Mouse (Mus musculus) embryonic facial prominence, embryonic 10.5 days (tissue): ENCODE data around the gene Syn3. TPM values are rescaled to one million over a fixed set of nuclear protein-coding genes. Genes with fewer than 3 reads are reported as not detected.
A peak's percentile ranks its signal among the peaks of the same experiment; 100 is the strongest.

ENCODE experiments used
- DNase-seq: peaks from one replicate; pipeline ENCODE4 v3.0.0-alpha.2; 2017; ENCODE audit warnings: low spot score
- H3K27ac ChIP-seq: fragments of 300-500 bp; sonication (generic); replicated peaks from 2 replicates; pipeline ENCODE4 v1.5.1; 2016; ENCODE audit warnings: mild to moderate bottlenecking
- H3K27me3 ChIP-seq: fragments of 300-500 bp; sonication (generic); replicated peaks from 2 replicates; pipeline ENCODE4 v1.6.1; 2016; ENCODE audit warnings: low read depth, mild to moderate bottlenecking; ENCODE audit not compliant: poor library complexity, severe bottlenecking
- H3K36me3 ChIP-seq: fragments of 300-500 bp; sonication (generic); replicated peaks from 2 replicates; pipeline ENCODE4 v1.6.1; 2016; ENCODE audit warnings: mild to moderate bottlenecking, moderate library complexity
- H3K4me1 ChIP-seq: fragments of 300-500 bp; sonication (generic); 2 replicates; pipeline ENCODE4 v1.6.1; 2016
- H3K4me3 ChIP-seq: fragments of 300-500 bp; sonication (generic); 2 replicates; pipeline ENCODE4 v1.5.1; 2016; ENCODE audit warnings: mild to moderate bottlenecking, moderate library complexity
- H3K9me3 ChIP-seq: fragments of 300-500 bp; sonication (generic); 2 replicates; pipeline ENCODE4 v1.6.1; 2016; ENCODE audit warnings: mild to moderate bottlenecking
- WGBS: fragments of 180-500 bp; shearing (Covaris S2); methylation state at CpG from one replicate; pipeline ENCODE4 v1.1.7; 2016; 5-methylcytosine and 5-hydroxymethylcytosine counted together
- polyA plus RNA-seq: library from polyadenylated mRNA; unstranded; fragments of >200 nt; fragmentation: Nextera tagmentation; extraction: Ambion mirVana; gene quantifications from 2 replicates; pipeline ENCODE4 v1.2.1, GENCODE M21; 2016

Gene Syn3
- polyA plus RNA-seq, 1 experiment from 2014 or later = 3.3 TPM

DNA sequence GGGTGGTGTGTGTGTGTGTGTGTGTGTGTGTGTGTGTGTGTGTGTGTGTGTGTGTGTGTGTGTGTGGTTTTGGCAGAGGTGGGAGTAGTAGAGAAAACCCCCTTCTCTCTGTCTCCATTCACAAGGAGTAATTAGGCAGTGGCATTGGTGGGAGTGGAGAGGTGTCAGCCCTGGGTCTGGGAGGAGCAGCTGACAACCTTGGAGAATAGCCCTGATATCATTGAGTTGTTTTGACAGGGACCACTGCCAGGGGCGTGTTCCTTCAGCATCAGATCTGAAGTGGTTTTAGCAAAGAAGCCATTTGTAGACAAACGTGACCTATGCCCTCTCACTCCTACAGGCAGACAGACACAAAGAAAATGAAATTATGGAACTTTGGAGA lies 195.2 kb downstream of the Syn3 start:
- Histone ChIP-seq H3K27ac (no peak overlapping the region), H3K4me3 (peak overlapping the region; percentile 64), H3K4me1 (peaks cover 50% of the 10 kb centered on the region), H3K9me3 (no peaks in the 10 kb centered on the region), H3K36me3 (peaks cover 17% of the 10 kb centered on the region), H3K27me3 (peaks cover 33% of the 10 kb centered on the region)
- 61% methylated on average over 2 of the region's 2 CpGs for WGBS
- DNase-seq = no peak

DNA sequence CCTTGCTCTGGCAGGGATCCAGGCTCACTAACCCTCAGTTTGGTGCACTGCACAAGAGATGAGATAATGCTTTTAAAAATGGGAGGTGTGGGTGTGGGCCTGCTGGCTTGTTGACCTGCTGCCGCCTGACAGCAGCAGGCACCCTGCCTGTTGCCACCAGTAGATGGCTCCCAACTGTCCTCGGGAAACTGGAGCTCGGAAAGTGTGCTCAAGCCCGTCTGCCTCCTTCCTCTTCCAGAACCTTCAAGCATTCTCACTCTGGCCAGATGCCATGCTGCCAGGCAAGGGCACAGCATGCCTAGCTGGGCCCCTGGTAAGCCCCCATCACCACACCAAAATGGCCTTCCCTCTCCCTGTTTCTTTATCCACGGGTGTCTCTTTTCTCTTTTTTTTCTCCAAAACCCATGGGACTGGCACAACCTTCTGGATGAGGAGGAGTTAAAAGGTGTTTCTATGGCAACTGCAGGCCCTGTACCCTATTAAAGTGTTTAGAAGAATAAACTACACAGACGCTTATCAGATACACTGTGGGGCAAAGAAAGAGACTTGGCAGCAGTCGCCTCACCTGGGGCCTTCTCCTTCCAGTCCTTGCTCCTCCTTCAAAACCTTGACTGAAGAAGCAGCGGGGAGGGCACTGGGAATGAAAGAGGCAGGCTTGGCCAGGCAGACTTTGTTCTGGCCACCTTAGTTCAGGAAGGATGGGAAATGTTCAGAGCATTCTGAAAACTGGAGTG lies 195.8 kb downstream of the Syn3 start:
- no peaks in the 10 kb centered on the region for H3K9me3 ChIP-seq
- peak overlapping the region; percentile 64 for H3K4me3 ChIP-seq
- peak; percentile 68 for DNase-seq
- peaks cover 50% of the 10 kb centered on the region for H3K4me1 ChIP-seq
- no peak overlapping the region for H3K27ac ChIP-seq
- 24% methylated on average over 8 of the region's 8 CpGs for WGBS
- peaks cover 39% of the 10 kb centered on the region for H3K27me3 ChIP-seq
- peaks cover 14% of the 10 kb centered on the region for H3K36me3 ChIP-seq

DNA sequence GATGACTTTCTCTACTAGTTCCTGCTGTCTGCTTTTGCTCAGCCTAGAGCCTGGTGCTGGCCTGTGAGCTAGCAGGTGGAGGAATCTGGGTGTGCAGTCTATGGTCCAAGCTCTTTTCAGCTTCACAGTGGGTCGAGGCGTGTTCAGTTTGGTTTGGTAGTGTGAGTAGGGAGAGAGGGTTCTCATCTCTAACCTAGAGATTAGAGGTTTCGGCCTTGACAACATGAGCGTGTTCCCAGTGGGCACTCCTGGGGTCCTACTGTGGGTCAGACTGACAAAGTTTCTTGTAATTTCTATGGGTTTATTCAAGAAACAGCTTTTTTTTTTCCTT lies 196.4 kb downstream of the Syn3 start:
- H3K9me3 ChIP-seq = no peaks in the 10 kb centered on the region
- peaks cover 50% of the 10 kb centered on the region for H3K4me1 ChIP-seq
- H3K4me3 ChIP-seq = peak overlapping the region; percentile 64
- H3K27me3 ChIP-seq = peaks cover 45% of the 10 kb centered on the region
- H3K27ac ChIP-seq = peak overlapping the region; percentile 80; the same call in 1 of the 2 replicates
- WGBS = 73% methylated on average over 4 of the region's 4 CpGs
- peaks cover 10% of the 10 kb centered on the region; the same call in 1 of the 2 replicates for H3K36me3 ChIP-seq
- DNase-seq = no peak

DNA sequence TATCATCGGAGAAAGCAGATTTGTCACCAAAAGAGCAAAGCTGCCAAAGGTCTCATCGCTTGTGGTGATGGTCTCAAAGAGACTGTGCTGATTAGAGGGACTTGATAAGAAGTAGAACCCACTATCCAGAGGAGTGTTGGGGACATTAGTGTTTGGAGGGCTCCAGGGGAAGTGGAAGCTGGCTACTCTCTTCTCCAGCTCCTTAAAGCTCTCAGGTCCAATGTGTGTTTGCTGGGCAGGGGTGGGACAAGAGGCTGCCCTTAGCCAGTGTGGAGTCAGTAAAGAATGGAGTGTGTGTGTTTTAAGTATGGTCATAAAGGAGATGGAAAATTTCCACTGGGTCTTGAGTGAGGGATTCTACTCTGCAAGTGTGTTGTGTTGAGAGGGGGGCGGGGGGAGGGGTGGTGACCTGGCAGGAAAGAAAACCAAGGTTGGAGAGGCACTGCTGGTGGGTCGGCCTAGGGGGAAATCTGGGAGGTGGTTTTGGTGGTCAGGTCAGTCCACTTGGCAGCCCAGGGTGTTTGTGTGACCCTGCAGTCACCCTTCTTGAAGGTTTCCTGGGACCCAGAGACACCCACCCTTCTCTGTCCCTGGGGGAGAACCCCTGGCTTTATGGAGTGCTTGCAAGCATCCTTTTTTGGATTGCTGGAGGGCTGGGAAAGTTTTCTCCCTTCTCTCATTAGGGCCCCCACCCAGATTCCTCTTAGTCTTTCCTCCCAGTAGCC lies 196.9 kb downstream of the Syn3 start:
- Histone ChIP-seq H3K4me3 (peak overlapping the region; percentile 64), H3K36me3 (peaks cover 5% of the 10 kb centered on the region; the same call in 1 of the 2 replicates), H3K4me1 (peaks cover 50% of the 10 kb centered on the region), H3K27me3 (peaks cover 49% of the 10 kb centered on the region), H3K9me3 (no peaks in the 10 kb centered on the region), H3K27ac (peak overlapping the region; percentile 80; the same call in 1 of the 2 replicates)
- 28% methylated on average over 4 of the region's 4 CpGs for WGBS
- no peak for DNase-seq

DNA sequence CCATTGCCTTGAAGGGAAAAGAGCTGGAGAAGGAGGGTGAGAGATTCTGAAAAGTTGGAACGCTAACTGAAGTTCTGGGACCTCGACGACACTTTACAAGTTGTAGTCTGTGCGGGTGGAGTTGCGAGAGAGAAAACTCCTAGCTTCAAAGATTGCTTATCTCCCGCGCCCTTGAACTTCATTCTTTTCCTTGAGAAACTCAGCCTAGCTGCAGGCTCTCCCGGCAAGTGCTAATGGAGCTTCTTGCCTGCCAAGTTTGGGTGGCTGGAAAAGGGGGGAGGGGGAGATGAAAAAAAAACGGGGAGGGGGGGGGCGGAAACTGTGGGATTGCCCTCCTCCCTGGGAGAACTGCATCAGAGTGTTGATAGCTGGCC lies 197.6 kb downstream of the Syn3 start:
- 2% methylated on average over 10 of the region's 10 CpGs for WGBS
- Histone ChIP-seq H3K27ac (peak overlapping the region; percentile 80), H3K9me3 (no peaks in the 10 kb centered on the region), H3K36me3 (no peaks in the 10 kb centered on the region; the same call in 1 of the 2 replicates), H3K27me3 (peaks cover 49% of the 10 kb centered on the region), H3K4me3 (peak overlapping the region; percentile 64), H3K4me1 (peaks cover 53% of the 10 kb centered on the region)
- DNase-seq = no peak

DNA sequence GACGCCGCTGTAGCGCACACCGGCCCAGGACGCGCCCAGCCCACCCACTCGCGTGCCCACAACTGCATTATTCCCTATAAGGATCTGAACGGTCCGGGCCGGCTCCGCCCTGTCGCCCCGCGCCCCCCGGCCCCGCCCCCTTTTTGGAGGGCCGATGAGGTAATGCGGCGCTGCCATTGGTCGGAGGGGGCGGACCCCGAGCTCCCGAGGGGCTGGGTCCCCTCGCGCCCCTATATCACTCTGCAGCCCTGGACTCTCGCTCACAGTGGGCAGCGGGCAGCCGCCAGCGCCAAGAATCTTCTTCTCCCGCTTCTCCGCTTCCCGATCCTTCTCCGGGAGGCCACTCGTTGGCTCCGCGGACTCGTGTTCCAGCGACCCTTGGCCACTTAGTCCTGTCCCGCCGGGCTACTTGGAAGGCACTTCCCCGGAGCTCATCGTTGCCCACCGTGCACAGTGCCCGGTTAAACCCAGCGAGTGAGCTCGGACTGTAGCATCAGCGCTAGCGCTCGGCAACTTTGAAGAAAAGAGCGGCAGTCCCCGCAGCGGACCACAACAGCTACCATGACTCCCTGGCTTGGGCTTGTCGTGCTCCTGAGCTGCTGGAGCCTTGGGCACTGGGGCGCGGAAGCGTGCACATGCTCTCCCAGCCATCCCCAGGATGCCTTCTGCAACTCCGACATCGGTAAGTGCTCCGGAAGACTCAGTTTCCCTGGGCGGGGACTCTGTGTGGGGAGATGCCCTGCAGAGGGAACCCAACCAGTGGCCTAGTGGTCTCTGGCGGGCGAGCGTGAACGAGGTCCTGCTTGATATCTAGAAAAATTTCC lies 198.2 kb downstream of the Syn3 start, which contains the start of gene Timp3:
Timp3 (plus strand) TSS at position 80 of the 824 bp plus-strand sequence.
- H3K27ac ChIP-seq = peak within 1 kb of the TSS; percentile 80
- H3K4me3 ChIP-seq = peak within 1 kb of the TSS; percentile 64
- peaks cover 59% of the 10 kb centered on the region for H3K4me1 ChIP-seq
- 1% methylated on average over 65 of the region's 65 CpGs for WGBS
- no peaks in the 10 kb centered on the region; the same call in 1 of the 2 replicates for H3K36me3 ChIP-seq
- peaks cover 49% of the 10 kb centered on the region for H3K27me3 ChIP-seq
- DNase-seq = peak; percentile 91
- no peaks in the 10 kb centered on the region for H3K9me3 ChIP-seq

DNA sequence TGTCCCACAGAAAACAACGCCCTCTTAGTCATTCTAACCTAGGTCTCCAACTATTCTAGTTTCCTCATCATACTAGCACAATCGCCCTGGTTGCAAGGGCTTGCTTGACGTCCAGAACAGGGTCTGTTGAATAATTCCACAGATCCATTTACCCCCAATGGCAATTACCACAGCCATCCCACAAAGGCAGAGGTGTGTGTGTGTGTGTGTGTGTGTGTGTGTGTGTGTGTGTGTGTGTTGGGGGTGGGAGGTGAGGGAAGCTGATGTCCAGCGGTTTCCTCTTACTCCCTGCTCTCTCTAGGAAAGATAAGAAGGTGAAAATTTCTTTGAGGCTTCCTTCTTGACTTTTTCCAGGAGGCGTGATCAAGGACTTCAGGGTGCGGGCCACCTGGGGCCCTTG lies 198.9 kb downstream of the Syn3 start:
- Histone ChIP-seq H3K36me3 (no peaks in the 10 kb centered on the region; the same call in 1 of the 2 replicates), H3K4me3 (peak overlapping the region; percentile 64), H3K27me3 (peaks cover 49% of the 10 kb centered on the region), H3K27ac (peak overlapping the region; percentile 80), H3K4me1 (peaks cover 65% of the 10 kb centered on the region), H3K9me3 (no peaks in the 10 kb centered on the region)
- DNase-seq = no peak
- 31% methylated on average over 6 of the region's 6 CpGs for whole genome bisulfite sequencing

DNA sequence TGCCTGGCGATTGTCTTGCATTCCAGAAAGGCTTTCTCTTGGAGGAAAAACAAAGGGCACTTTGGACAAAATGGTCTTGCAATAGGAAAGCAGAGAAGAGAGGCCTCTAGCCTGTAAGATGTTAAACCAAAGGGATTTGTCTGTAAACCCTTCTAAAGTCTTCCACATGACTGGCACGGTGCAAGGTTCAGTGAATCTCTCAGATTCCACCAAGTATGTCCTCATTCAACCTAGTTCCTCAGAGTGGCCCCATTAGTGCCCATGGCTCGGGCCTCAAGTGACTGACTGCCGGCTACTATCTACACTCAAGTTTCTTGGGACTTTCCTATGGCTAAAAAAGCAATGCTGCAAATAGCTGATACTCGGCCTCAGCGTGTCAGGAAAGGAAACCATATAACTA lies 200.4 kb downstream of the Syn3 start:
- Histone ChIP-seq H3K27ac (no peak overlapping the region), H3K9me3 (no peaks in the 10 kb centered on the region), H3K4me3 (no peak overlapping the region), H3K4me1 (peaks cover 59% of the 10 kb centered on the region), H3K36me3 (no peaks in the 10 kb centered on the region), H3K27me3 (peaks cover 49% of the 10 kb centered on the region)
- DNase-seq = no peak
- 73% methylated on average over 6 of the region's 6 CpGs for WGBS

DNA sequence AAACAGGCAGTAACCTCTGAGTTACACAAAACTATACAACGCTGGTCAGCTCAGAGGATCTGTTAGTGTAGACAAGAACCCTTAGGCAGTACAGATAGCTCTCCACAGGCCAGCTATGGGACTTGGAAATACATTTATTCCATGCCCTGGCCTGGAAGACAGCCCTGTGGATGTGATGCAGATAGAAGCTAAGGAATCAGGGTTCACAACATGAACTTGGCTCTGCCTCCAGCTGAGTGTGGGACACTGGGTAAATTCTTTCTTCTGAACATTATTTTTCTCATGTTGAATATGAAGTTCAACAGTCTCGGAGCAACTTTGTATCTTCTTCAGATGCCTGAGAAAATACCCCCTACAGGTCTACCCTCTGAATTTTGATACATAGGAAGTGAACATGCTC lies 201.4 kb downstream of the Syn3 start:
- Histone ChIP-seq H3K27me3 (peaks cover 42% of the 10 kb centered on the region), H3K36me3 (no peaks in the 10 kb centered on the region), H3K4me3 (no peak overlapping the region), H3K27ac (no peak overlapping the region), H3K9me3 (no peaks in the 10 kb centered on the region), H3K4me1 (peaks cover 50% of the 10 kb centered on the region)
- no peak for DNase-seq
- 91% methylated on average over 2 of the region's 2 CpGs for WGBS

DNA sequence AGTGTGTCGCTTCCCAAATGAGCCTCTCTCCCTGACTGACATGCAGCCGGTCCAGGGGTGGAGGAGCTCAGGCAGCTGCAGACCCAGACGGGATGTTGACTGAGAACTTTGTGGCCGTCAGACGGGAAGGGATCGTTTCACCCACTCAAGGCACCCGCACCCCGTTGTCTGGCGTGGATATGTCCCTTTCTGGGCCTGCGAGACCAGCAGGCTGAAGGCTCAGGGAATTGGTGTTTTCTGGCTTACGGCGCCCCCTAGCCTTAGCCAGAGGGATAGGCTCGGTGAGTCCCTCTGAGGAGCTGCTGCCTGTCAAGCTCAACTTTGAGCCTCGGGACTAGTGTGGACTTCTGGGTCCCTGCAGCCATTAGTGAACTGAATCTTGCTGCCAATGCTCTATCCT lies 202.6 kb downstream of the Syn3 start:
- peak; percentile 88 for DNase-seq
- peaks cover 30% of the 10 kb centered on the region for H3K27me3 ChIP-seq
- peaks cover 38% of the 10 kb centered on the region for H3K4me1 ChIP-seq
- no peaks in the 10 kb centered on the region for H3K36me3 ChIP-seq
- no peaks in the 10 kb centered on the region for H3K9me3 ChIP-seq
- WGBS = 2% methylated on average over 14 of the region's 14 CpGs
- H3K27ac ChIP-seq = peak overlapping the region; percentile 87
- peak overlapping the region; percentile 50 for H3K4me3 ChIP-seq

DNA sequence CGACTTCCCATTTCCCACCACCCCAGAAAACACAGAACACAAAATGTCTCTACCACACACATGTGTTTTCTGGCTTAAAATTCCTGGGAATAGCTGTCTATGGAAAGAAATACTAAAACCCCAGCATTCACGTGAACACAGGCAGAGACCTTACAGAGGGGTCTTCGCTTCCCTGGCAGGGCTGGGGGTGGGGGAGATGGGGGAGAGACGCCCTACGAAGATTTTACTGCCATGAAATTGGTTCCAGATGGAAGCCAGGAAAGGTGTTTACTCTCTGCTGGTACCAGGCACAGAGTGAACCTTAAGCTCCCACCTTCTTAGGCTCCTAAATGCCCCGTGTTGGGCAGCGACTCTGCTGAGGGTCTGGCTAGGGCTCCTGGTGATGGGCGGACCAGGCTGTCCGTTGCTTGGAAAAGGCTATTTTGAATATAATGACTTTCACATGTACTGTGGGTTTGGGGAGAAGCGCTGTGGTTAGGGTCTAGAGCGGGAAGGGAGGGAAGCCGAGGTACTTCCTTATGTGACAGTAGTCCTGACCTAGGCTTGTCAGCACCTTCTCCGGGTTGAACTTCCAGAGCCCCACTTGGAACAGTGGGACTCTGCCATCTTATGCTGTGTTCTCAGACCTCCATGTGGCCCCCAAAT lies 203.1 kb downstream of the Syn3 start:
- DNase-seq = peak; percentile 76
- Histone ChIP-seq H3K4me3 (peak overlapping the region; percentile 50), H3K36me3 (no peaks in the 10 kb centered on the region), H3K27ac (peak overlapping the region; percentile 87), H3K4me1 (peaks cover 32% of the 10 kb centered on the region), H3K9me3 (no peaks in the 10 kb centered on the region), H3K27me3 (peaks cover 30% of the 10 kb centered on the region)
- 9% methylated on average over 13 of the region's 13 CpGs for WGBS
